Mouse (Mus musculus) heart, postnatal 0 days (tissue): ENCODE data around the gene Cep85l.

Source experiments
- CTCF ChIP-seq: IDR thresholded peaks from 2 replicates; pipeline ENCODE4 v1.5.1; 2016; ENCODE audit warnings: antibody characterized with exemption, control low read depth, low read depth
- EP300 ChIP-seq: IDR thresholded peaks from 2 replicates; pipeline ENCODE4 v1.6.1; 2016; ENCODE audit warnings: antibody characterized with exemption, low read depth

DNA sequence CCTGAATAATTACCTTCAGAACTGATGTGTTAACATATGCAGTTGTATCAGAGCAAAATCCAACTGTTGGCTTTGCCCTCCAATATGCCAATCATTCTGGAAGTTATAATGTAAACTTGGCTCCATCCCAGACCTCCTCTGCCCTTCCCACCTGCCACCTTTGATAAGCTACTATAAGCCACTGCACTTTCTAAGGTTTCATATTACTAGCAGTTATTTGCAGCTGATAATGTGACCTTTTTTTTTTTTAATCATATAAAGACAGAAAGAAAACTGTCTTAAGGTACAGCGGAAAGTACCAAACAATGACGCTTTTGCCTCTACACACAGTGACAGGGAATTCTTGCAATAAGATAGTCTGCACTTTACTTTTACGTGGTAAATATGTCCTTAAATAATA, 43.8 kb downstream of the Cep85l start:
- TF ChIP-seq CTCF (no peak), EP300 (no peak)
